Mouse (Mus musculus): ENCODE results near the gene Gfap. TPM values are rescaled to one million over a fixed set of nuclear protein-coding genes. Genes with fewer than 3 reads are reported as not detected.

Gfap gene
- polyA plus RNA-seq, 1 experiment from 2014 or later: 1.1 TPM

DNA sequence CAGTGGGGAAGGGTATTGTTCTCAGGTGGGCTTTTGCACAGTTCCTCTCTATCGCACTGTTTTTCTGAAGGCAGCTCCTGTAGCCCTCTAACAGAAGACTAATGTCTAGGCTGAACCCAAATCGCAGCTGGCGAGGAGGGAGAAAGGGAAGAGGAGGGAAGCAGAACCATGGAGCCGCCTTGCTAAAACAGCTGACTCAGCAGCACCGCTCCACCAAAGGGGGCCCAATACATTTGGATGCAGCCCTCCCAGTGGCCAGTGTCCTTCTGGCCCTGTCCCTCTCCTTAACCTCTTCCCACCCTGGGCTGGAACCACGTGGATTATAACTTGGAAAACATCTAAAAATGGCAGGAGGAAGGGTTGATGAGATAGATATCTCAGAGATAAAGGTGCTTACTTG, 40.5 kb upstream of the Gfap start:
- Histone ChIP-seq H3K4me2 (replicated peaks; ENCODE audit: low read depth) (no peak overlapping the region), H3K27ac (replicated peaks) (no peak overlapping the region), H3K4me1 (replicated peaks; ENCODE audit: control insufficient read depth, insufficient read depth) (peaks cover 3% of the 10 kb centered on the region), H3K9ac (ENCODE audit: low read length) (no peak overlapping the region), H3K27me3 (ENCODE audit: control insufficient read depth, insufficient read depth, low read length) (peaks cover 16% of the 10 kb centered on the region), H3K36me3 (ENCODE audit: control insufficient read depth, insufficient read depth, low read length) (no peaks in the 10 kb centered on the region), H3K9me3 (ENCODE audit: control insufficient read depth, low read length) (no peaks in the 10 kb centered on the region), H3K4me3 (ENCODE audit: low read depth, low read length) (no peak overlapping the region)
- ATAC-seq (ENCODE audit: low FRiP score, low TSS enrichment): no peak
- WGBS: 58% methylated on average over 6 of the region's 6 CpGs
- no peak for DNase-seq (ENCODE audit: low spot score)
- TF ChIP-seq CTCF (IDR thresholded peaks at IDR 0.05; ENCODE audit: low read depth) (no peak), EP300 (optimal IDR thresholded peaks at IDR 0.05) (no peak)

DNA sequence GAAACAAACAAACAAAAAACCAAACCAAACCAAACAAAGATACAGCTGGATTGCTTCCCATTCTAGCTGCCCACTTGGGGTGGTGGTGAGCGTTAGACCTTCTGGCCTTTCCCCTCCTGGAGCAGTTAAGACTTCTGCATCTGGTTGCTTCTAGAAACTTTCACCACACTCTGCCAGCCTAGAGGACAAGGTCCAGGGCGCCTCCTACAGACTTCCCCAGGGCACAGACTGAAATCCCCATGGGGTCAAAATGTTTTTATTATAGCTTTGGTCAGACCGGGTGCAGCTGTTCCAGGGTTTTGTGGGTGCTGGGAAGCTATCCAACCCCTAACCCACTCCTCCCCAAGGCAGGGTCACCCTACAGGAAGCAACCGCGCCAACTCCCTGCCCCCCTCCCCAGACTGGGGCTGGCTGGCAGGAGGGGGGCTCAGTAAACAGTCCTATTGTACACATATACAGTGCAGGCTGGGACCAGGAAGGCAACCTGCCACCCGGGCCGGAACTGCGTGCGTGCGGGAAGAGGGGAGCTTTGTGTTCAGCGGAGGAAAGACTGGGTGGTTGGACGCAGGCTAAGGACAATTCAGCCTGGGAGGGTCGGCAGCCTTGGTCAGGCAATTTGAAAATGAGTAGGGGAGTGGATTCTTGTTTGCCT, 38.4 kb upstream of the Gfap start:
- no peaks in the 10 kb centered on the region for H3K27me3 ChIP-seq (ENCODE audit: control insufficient read depth, insufficient read depth, low read length)
- H3K4me2 ChIP-seq (replicated peaks; ENCODE audit: low read depth): no peak overlapping the region
- 25% methylated on average over 13 of the region's 13 CpGs for WGBS
- no peak for DNase-seq (ENCODE audit: low spot score)
- no peaks in the 10 kb centered on the region for H3K9me3 ChIP-seq (ENCODE audit: control insufficient read depth, low read length)
- TF ChIP-seq CTCF (IDR thresholded peaks at IDR 0.05; ENCODE audit: low read depth) (0 out of 2 replicates have a peak, but pooled peaks have one; percentile 15), EP300 (optimal IDR thresholded peaks at IDR 0.05) (no peak)
- H3K4me1 ChIP-seq (replicated peaks; ENCODE audit: control insufficient read depth, insufficient read depth): no peaks in the 10 kb centered on the region
- H3K27ac ChIP-seq (replicated peaks): no peak overlapping the region
- peak; percentile 34; the same call in 1 of the 2 replicates for ATAC-seq (ENCODE audit: low FRiP score, low TSS enrichment)
- no peak overlapping the region for H3K4me3 ChIP-seq (ENCODE audit: low read depth, low read length)
- H3K36me3 ChIP-seq (ENCODE audit: control insufficient read depth, insufficient read depth, low read length): no peaks in the 10 kb centered on the region
- no peak overlapping the region for H3K9ac ChIP-seq (ENCODE audit: low read length)

DNA sequence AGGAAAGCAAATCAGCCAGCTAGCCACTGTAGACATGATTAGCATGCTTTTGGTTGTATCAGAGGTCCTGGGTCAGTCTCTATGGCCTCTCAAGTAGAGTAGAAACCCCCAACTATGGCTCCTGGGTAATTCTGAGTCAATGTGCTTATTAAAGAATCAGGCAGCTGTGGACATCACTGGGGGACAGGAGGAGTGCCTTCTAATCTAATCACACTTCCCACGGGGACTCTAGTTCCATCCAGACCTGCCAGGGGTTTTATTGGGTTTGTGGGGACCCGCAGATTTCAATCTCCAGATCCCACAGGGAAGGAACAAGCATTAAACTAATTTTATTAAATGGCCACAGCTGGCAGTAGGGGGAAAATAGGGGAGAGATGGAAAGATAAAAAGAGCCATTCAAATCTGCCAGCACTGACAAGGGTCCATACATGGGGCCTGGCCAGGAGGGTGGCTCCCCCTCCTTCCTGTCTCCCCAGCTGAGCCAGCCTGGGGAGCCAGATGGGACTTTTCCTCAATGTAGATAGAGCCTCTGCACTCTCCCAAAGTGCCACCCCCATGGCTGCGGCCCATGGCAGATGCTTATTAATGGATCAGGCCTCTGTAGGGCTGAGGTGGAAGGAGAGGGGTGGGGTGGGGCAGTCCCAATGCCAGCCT, 36.9 kb upstream of the Gfap start:
- ATAC-seq (ENCODE audit: low FRiP score, low TSS enrichment) (no peak; the same call in 1 of the 2 replicates), DNase-seq (ENCODE audit: low spot score) (no peak)
- 75% methylated on average over 3 of the region's 3 CpGs for WGBS

DNA sequence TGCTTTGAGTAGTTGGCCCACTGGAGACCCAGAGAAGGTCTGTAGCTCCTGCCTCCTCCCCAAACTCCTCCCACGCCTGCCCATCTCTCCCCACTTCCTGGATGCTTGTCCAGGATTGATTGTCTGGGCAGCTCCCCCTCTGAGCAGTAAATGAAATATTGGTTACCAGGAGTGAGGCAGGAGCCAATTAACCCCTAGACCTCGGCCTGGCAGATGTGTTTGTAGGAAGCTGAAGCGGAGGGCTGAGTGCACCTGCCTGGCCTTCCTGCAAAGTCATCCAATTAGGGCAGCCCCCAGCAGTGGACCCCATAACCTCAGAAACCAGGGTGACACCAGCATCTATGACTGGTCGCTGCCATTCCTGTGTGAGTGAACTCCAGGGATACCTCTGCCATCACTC, 35.6 kb upstream of the Gfap start:
- no peak for DNase-seq (ENCODE audit: low spot score)
- no peak overlapping the region for H3K9ac ChIP-seq (ENCODE audit: low read length)
- ATAC-seq (ENCODE audit: low FRiP score, low TSS enrichment): no peak
- no peaks in the 10 kb centered on the region for H3K36me3 ChIP-seq (ENCODE audit: control insufficient read depth, insufficient read depth, low read length)
- no peaks in the 10 kb centered on the region for H3K9me3 ChIP-seq (ENCODE audit: control insufficient read depth, low read length)
- 43% methylated on average over 4 of the region's 4 CpGs for WGBS
- no peak overlapping the region for H3K4me3 ChIP-seq (ENCODE audit: low read depth, low read length)
- H3K27ac ChIP-seq (replicated peaks): no peak overlapping the region
- H3K4me2 ChIP-seq (replicated peaks; ENCODE audit: low read depth): no peak overlapping the region
- no peaks in the 10 kb centered on the region for H3K4me1 ChIP-seq (replicated peaks; ENCODE audit: control insufficient read depth, insufficient read depth)
- TF ChIP-seq EP300 (optimal IDR thresholded peaks at IDR 0.05): no peak
- TF ChIP-seq CTCF (IDR thresholded peaks at IDR 0.05; ENCODE audit: low read depth): no peak
- no peaks in the 10 kb centered on the region for H3K27me3 ChIP-seq (ENCODE audit: control insufficient read depth, insufficient read depth, low read length)

More for the DNA sequence above, 36.9 kb upstream of the Gfap start:
- Histone ChIP-seq H3K9ac (ENCODE audit: low read length) (no peak overlapping the region), H3K4me1 (replicated peaks; ENCODE audit: control insufficient read depth, insufficient read depth) (no peaks in the 10 kb centered on the region), H3K27me3 (ENCODE audit: control insufficient read depth, insufficient read depth, low read length) (no peaks in the 10 kb centered on the region), H3K4me3 (ENCODE audit: low read depth, low read length) (no peak overlapping the region), H3K27ac (replicated peaks) (no peak overlapping the region), H3K4me2 (replicated peaks; ENCODE audit: low read depth) (no peak overlapping the region), H3K36me3 (ENCODE audit: control insufficient read depth, insufficient read depth, low read length) (no peaks in the 10 kb centered on the region), H3K9me3 (ENCODE audit: control insufficient read depth, low read length) (no peaks in the 10 kb centered on the region)
- TF ChIP-seq EP300 (optimal IDR thresholded peaks at IDR 0.05) (no peak), CTCF (IDR thresholded peaks at IDR 0.05; ENCODE audit: low read depth) (no peak)

DNA sequence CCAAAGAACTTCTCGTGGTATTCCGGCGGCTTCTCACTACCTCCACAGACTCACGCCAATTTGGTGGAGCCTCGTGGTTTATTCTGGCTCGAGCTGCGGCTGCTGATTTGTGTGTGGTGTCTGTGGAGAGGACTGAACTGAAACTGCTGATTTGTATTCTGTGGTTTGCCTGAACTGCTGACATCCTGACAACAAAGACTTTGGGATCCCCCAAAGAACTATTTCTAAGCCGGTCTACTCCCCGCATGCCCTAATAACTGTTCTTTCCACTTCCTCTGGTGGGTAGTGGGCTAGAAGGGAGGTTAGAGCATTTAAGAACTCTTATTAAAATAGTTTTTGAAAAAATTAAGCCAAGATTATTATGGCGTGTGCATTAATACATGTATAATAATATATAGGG, 30.0 kb upstream of the Gfap start:
- no peak for DNase-seq (ENCODE audit: low spot score)
- no peak overlapping the region for H3K27ac ChIP-seq (replicated peaks)
- H3K4me1 ChIP-seq (replicated peaks; ENCODE audit: control insufficient read depth, insufficient read depth): no peaks in the 10 kb centered on the region
- no peaks in the 10 kb centered on the region for H3K36me3 ChIP-seq (ENCODE audit: control insufficient read depth, insufficient read depth, low read length)
- 90% methylated on average over 10 of the region's 10 CpGs for WGBS
- no peaks in the 10 kb centered on the region for H3K9me3 ChIP-seq (ENCODE audit: control insufficient read depth, low read length)
- no peak overlapping the region for H3K9ac ChIP-seq (ENCODE audit: low read length)
- H3K4me2 ChIP-seq (replicated peaks; ENCODE audit: low read depth): no peak overlapping the region
- H3K27me3 ChIP-seq (ENCODE audit: control insufficient read depth, insufficient read depth, low read length): no peaks in the 10 kb centered on the region
- ATAC-seq (ENCODE audit: low FRiP score, low TSS enrichment): no peak
- TF ChIP-seq CTCF (IDR thresholded peaks at IDR 0.05; ENCODE audit: low read depth): no peak
- TF ChIP-seq EP300 (optimal IDR thresholded peaks at IDR 0.05): no peak
- no peak overlapping the region for H3K4me3 ChIP-seq (ENCODE audit: low read depth, low read length)

DNA sequence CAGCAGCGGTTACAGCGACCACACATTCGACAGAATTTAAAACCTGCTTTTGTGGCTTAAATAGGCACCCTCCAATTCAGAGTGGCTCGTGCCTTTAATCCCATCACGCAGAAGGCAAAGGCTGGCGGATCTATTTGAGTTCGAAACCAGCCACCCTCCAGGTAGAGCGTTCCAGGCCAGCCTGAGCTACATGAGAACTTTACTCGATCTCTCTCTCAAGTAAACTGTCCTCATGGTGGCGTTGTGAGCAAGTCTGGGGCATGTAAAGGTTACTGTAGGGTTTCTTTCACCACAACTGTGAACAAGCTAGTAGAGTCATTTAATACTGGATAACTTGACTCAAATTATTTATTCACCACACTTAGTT, 24.6 kb upstream of the Gfap start:
- H3K36me3 ChIP-seq (ENCODE audit: control insufficient read depth, insufficient read depth, low read length): no peaks in the 10 kb centered on the region; the same call in 1 of the 2 replicates
- ATAC-seq (ENCODE audit: low FRiP score, low TSS enrichment) (peak; percentile 36; the same call in 1 of the 2 replicates), DNase-seq (ENCODE audit: low spot score) (no peak)
- no peaks in the 10 kb centered on the region for H3K9me3 ChIP-seq (ENCODE audit: control insufficient read depth, low read length)
- H3K9ac ChIP-seq (ENCODE audit: low read length): peak overlapping the region; percentile 56
- peak overlapping the region; percentile 68 for H3K4me3 ChIP-seq (ENCODE audit: low read depth, low read length)
- peak overlapping the region; percentile 83 for H3K4me2 ChIP-seq (replicated peaks; ENCODE audit: low read depth)
- H3K27me3 ChIP-seq (ENCODE audit: control insufficient read depth, insufficient read depth, low read length): no peaks in the 10 kb centered on the region
- H3K4me1 ChIP-seq (replicated peaks; ENCODE audit: control insufficient read depth, insufficient read depth): 0 out of 2 replicates have a peak, but pooled peaks cover 2% of the 10 kb centered on the region
- 1% methylated on average over 10 of the region's 10 CpGs for WGBS
- TF ChIP-seq EP300 (optimal IDR thresholded peaks at IDR 0.05): no peak
- peak; percentile 60 for TF ChIP-seq CTCF (IDR thresholded peaks at IDR 0.05; ENCODE audit: low read depth)
- H3K27ac ChIP-seq (replicated peaks): peak overlapping the region; percentile 80
